Mouse (Mus musculus): ENCODE measurements around the gene Slco1a6. TPM values are rescaled to one million over a fixed set of nuclear protein-coding genes. Genes with fewer than 3 reads are reported as not detected.
"Not testable (repeated sequence)": the region's sequence is repeated elsewhere in the genome, so short reads cannot be mapped to it uniquely, and the experiment has no call there.

The Slco1a6 gene
- polyA plus RNA-seq (2012; rRNA removed), result 0.20 TPM in 1 of 2 replicates, not detected in the other

- DNase-seq (ENCODE audit: low read depth), result no peak
These were observed at the start of gene Slco1a6 for GRCm38 (mm10) chr6:142208421-142208820. TSS of gene Slco1a6 (minus strand) at chr6:142208521.

- not testable (repeated sequence) for DNase-seq (ENCODE audit: low read depth)
These were observed 42.5 kb upstream of the Slco1a6 start for GRCm38 (mm10) chr6:142250738-142251307.

GRCm38 (mm10) chr6:142245065-142245464 lies 36.7 kb upstream of the Slco1a6 start:
- DNase-seq (ENCODE audit: low read depth), result no peak

- DNase-seq (ENCODE audit: low read depth), result no peak
These were observed 31.1 kb upstream of the Slco1a6 start for GRCm38 (mm10) chr6:142239468-142239867.

- DNase-seq (ENCODE audit: low read depth), result no peak
These were observed 11.8 kb upstream of the Slco1a6 start for GRCm38 (mm10) chr6:142220138-142220537.

GRCm38 (mm10) chr6:142211821-142212220 lies 3.5 kb upstream of the Slco1a6 start:
- DNase-seq (ENCODE audit: low read depth), result no peak

- no peak for DNase-seq (ENCODE audit: low read depth)
These were observed 1.4 kb upstream of the Slco1a6 start for GRCm38 (mm10) chr6:142209749-142210148.

GRCm38 (mm10) chr6:142200524-142200923 lies 7.8 kb downstream of the Slco1a6 start:
- no peak for DNase-seq (ENCODE audit: low read depth)

- DNase-seq (ENCODE audit: low read depth), result no peak
These were observed 14.1 kb downstream of the Slco1a6 start for GRCm38 (mm10) chr6:142194245-142194644.

GRCm38 (mm10) chr6:142191962-142192361 lies 16.4 kb downstream of the Slco1a6 start:
- no peak for DNase-seq (ENCODE audit: low read depth)

- DNase-seq (ENCODE audit: low read depth), result no peak
These were observed 20.9 kb downstream of the Slco1a6 start for GRCm38 (mm10) chr6:142187426-142187825.

- DNase-seq (ENCODE audit: low read depth), result no peak
These were observed 22.4 kb downstream of the Slco1a6 start for GRCm38 (mm10) chr6:142185868-142186415.

- no peak for DNase-seq (ENCODE audit: low read depth)
These were observed 44.9 kb downstream of the Slco1a6 start for GRCm38 (mm10) chr6:142163406-142163805.

GRCm38 (mm10) chr6:142161171-142161570 lies 47.1 kb downstream of the Slco1a6 start:
- DNase-seq (ENCODE audit: low read depth), result no peak

- not testable (repeated sequence) for DNase-seq (ENCODE audit: low read depth)
These were observed 54.2 kb downstream of the Slco1a6 start for GRCm38 (mm10) chr6:142154081-142154480.

- DNase-seq (ENCODE audit: low read depth), result no peak
These were observed 60.0 kb downstream of the Slco1a6 start for GRCm38 (mm10) chr6:142148371-142148770.

- no peak for DNase-seq (ENCODE audit: low read depth)
These were observed 96.5 kb downstream of the Slco1a6 start for GRCm38 (mm10) chr6:142111667-142112305.

- DNase-seq (ENCODE audit: low read depth), result no peak
These were observed 117.2 kb downstream of the Slco1a6 start for GRCm38 (mm10) chr6:142091126-142091525.

GRCm38 (mm10) chr6:142058281-142058680 lies 150.0 kb downstream of the Slco1a6 start:
- not testable (repeated sequence) for DNase-seq (ENCODE audit: low read depth)

- no peak for DNase-seq (ENCODE audit: low read depth)
These were observed 160.6 kb downstream of the Slco1a6 start for GRCm38 (mm10) chr6:142047689-142048088.

- DNase-seq (ENCODE audit: low read depth), result no peak
These were observed 162.6 kb downstream of the Slco1a6 start for GRCm38 (mm10) chr6:142045746-142046145.

GRCm38 (mm10) chr6:142041896-142042295 lies 166.4 kb downstream of the Slco1a6 start:
- DNase-seq (ENCODE audit: low read depth), result no peak

All from gonadal fat pad, adult 2 months (tissue).